Mouse (Mus musculus): Measurements from ENCODE around the gene Sh3bp2. TPM values are rescaled to one million over a fixed set of nuclear protein-coding genes. Genes with fewer than 3 reads are reported as not detected.

The Sh3bp2 gene
- total and polyA plus RNA-seq, 3 experiments: 7.9 to 12.0 TPM; not detected in 1

GRCm38 (mm10) chr5:34550251-34550650, 24.6 kb downstream of the Sh3bp2 start:
- TF ChIP-seq JUND (IDR thresholded peaks at IDR 0.05; ENCODE audit: low read depth, low read length): no peak
- no peak for TF ChIP-seq CTCF (IDR thresholded peaks at IDR 0.05 in 2 of 3, conservative IDR thresholded peaks at IDR 0.05 in 1 of 3; ENCODE audit: control insufficient read depth in 1 of 3, insufficient read depth in 1 of 3, low read depth in 2 of 3, low read length in 3 of 3, poor library complexity in 1 of 3, severe bottlenecking in 1 of 3)
- no peak for TF ChIP-seq SMC3 (IDR thresholded peaks at IDR 0.05; ENCODE audit: low read depth, low read length)
- no peak for TF ChIP-seq CHD1 (IDR thresholded peaks at IDR 0.05; ENCODE audit: low read depth, low read length)
- TF ChIP-seq MXI1 (IDR thresholded peaks at IDR 0.05; ENCODE audit: low read depth, low read length): no peak
- no peak for TF ChIP-seq HCFC1 (IDR thresholded peaks at IDR 0.05; ENCODE audit: low read depth, low read length)
- no peak for TF ChIP-seq MAX (IDR thresholded peaks at IDR 0.05; ENCODE audit: low read length)
- TF ChIP-seq E2F4 (IDR thresholded peaks at IDR 0.05; ENCODE audit: borderline replicate concordance, low read depth, low read length): no peak
- no peak for TF ChIP-seq POLR2AphosphoS2 (IDR thresholded peaks at IDR 0.05; ENCODE audit: low read length)
- no peak for TF ChIP-seq RCOR1 (IDR thresholded peaks at IDR 0.05; ENCODE audit: low read depth, low read length)
- no peak for DNase-seq (ENCODE audit: low read depth, low spot score)
- Histone ChIP-seq H3K9ac (ENCODE audit: control insufficient read depth, low read depth, low read length, poor library complexity, severe bottlenecking) (no peak overlapping the region), H3K27me3 (ENCODE audit: control insufficient read depth in 1 of 2, insufficient read depth in 2 of 2, low read length in 2 of 2) (no peaks in the 10 kb centered on the region), H3K4me1 (ENCODE audit: control insufficient read depth in 1 of 2, insufficient read depth in 2 of 2, low read length in 2 of 2) (peaks cover 0 to 6% of the 10 kb centered on the region in 2 experiments; a peak in 1 of 4 replicates), H3K9me3 (replicated peaks; ENCODE audit: insufficient read depth, low read length) (no peaks in the 10 kb centered on the region), H3K79me2 (ENCODE audit: control insufficient read depth, insufficient read depth, low read length, poor library complexity) (no peaks in the 10 kb centered on the region), H3K36me3 (ENCODE audit: control insufficient read depth in 1 of 2, insufficient read depth in 2 of 2, low read length in 2 of 2) (no peaks in the 10 kb centered on the region; a peak in 1 of 4 replicates), H3K27ac (ENCODE audit: control insufficient read depth, low read depth, low read length) (no peak overlapping the region), H3K4me3 (ENCODE audit: control insufficient read depth in 1 of 2, insufficient read depth in 1 of 2, low read depth in 2 of 2, low read length in 2 of 2) (no peak overlapping the region)

GRCm38 (mm10) chr5:34551821-34552220, 26.2 kb downstream of the Sh3bp2 start:
- Histone ChIP-seq H3K36me3 (ENCODE audit: control insufficient read depth in 1 of 2, insufficient read depth in 2 of 2, low read length in 2 of 2) (no peaks in the 10 kb centered on the region; a peak in 2 of 4 replicates), H3K9ac (ENCODE audit: control insufficient read depth, low read depth, low read length, poor library complexity, severe bottlenecking) (no peak overlapping the region), H3K4me3 (ENCODE audit: control insufficient read depth in 1 of 2, insufficient read depth in 1 of 2, low read depth in 2 of 2, low read length in 2 of 2) (no peak overlapping the region), H3K9me3 (replicated peaks; ENCODE audit: insufficient read depth, low read length) (no peaks in the 10 kb centered on the region), H3K79me2 (ENCODE audit: control insufficient read depth, insufficient read depth, low read length, poor library complexity) (no peaks in the 10 kb centered on the region), H3K4me1 (ENCODE audit: control insufficient read depth in 1 of 2, insufficient read depth in 2 of 2, low read length in 2 of 2) (peaks cover 0 to 6% of the 10 kb centered on the region in 2 experiments; a peak in 1 of 4 replicates), H3K27ac (ENCODE audit: control insufficient read depth, low read depth, low read length) (no peak overlapping the region), H3K27me3 (ENCODE audit: control insufficient read depth in 1 of 2, insufficient read depth in 2 of 2, low read length in 2 of 2) (no peaks in the 10 kb centered on the region)
- DNase-seq (ENCODE audit: low read depth, low spot score): no peak
- TF ChIP-seq MEF2A (IDR thresholded peaks at IDR 0.05; ENCODE audit: extremely low read depth, insufficient replicate concordance, low read depth, low read length, poor library complexity, severe bottlenecking): no peak
- no peak for TF ChIP-seq HCFC1 (IDR thresholded peaks at IDR 0.05; ENCODE audit: low read depth, low read length)
- TF ChIP-seq MYC (IDR thresholded peaks at IDR 0.05; ENCODE audit: low read depth, low read length): no peak
- no peak for TF ChIP-seq RCOR1 (IDR thresholded peaks at IDR 0.05; ENCODE audit: low read depth, low read length)
- no peak for TF ChIP-seq ZC3H11A (IDR thresholded peaks at IDR 0.05; ENCODE audit: low read depth, low read length)
- TF ChIP-seq NELFE (IDR thresholded peaks at IDR 0.05; ENCODE audit: low read depth, low read length): no peak
- no peak for TF ChIP-seq MAZ (IDR thresholded peaks at IDR 0.05; ENCODE audit: low read depth, low read length)
- no peak for TF ChIP-seq SIN3A (IDR thresholded peaks at IDR 0.05; ENCODE audit: low read length)
- TF ChIP-seq ZMIZ1 (IDR thresholded peaks at IDR 0.05; ENCODE audit: low read depth, low read length): no peak
- no peak for TF ChIP-seq JUND (IDR thresholded peaks at IDR 0.05; ENCODE audit: low read depth, low read length)
- TF ChIP-seq ZNF384 (IDR thresholded peaks at IDR 0.05; ENCODE audit: low read depth, low read length): no peak
- no peak for TF ChIP-seq E2F4 (IDR thresholded peaks at IDR 0.05; ENCODE audit: borderline replicate concordance, low read depth, low read length)
- no peak for TF ChIP-seq ETS1 (IDR thresholded peaks at IDR 0.05; ENCODE audit: low read depth, low read length)
- no peak for TF ChIP-seq POLR2AphosphoS2 (IDR thresholded peaks at IDR 0.05; ENCODE audit: low read length)
- TF ChIP-seq RAD21 (IDR thresholded peaks at IDR 0.05; ENCODE audit: low read depth, low read length): no peak

Data from MEL (cell line).